Mouse (Mus musculus) T-cell, adult 66 days (primary cell): ENCODE measurements around the gene Lss. TPM values are rescaled to one million over a fixed set of nuclear protein-coding genes. Genes with fewer than 3 reads are reported as not detected.

ENCODE experiments used
- total RNA-seq, 2 experiments: library from RNA; stranded (reverse); gene quantifications; 3 replicates in 1 of 2; 4 replicates in 1 of 2; pipeline ENCODE4 v1.2.4; 2023

Lss gene
- total RNA-seq = 10 to 100 TPM; 33.6 to 41.8 TPM

DNA sequence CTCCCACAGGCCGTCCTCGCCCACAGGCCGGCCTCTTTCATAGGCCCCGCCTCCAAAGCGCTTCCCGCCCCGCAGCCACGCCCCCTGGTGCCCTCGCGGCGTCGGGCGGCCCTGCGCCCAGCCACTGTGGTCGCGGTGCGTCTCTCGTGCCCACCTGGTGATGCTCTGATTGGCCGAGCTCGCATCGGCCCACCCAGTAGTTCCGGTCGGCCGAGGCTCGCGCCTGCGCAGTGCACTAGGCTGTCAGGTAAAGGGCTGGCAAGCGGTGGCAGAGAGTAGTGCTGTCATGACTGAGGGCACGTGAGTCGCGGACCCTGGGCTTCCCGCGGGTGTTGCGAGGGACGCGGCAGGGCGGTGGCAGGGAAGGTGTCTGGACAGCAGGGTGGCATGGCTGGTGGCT, at the start of gene Lss:
Gene Lss (plus strand): TSS at position 214 of the 400 bp plus-strand sequence.

DNA sequence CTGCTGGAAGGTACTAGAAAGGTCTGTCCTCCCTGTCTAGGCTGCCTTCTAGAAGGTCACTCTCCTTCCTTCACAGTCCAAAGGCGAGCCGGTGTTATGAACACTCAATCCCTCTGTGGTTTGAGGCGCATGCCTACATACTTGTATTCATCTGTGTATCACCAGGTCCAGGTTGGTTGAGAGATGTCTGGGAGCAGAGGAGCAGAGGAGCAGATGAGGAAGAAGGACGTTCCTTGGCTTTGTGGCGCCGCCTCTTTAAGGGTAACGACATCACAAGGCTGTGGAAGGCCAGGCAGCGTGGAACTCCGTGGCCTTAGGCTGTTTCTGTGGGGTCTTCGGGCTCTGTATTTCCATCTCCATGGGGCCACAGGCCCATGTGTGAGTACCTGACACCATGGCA, 30.6 kb downstream of the Lss start, which contains the start of gene Spatc1l:
Gene Spatc1l (plus strand): TSS at position 301 of the 400 bp plus-strand sequence.

DNA sequence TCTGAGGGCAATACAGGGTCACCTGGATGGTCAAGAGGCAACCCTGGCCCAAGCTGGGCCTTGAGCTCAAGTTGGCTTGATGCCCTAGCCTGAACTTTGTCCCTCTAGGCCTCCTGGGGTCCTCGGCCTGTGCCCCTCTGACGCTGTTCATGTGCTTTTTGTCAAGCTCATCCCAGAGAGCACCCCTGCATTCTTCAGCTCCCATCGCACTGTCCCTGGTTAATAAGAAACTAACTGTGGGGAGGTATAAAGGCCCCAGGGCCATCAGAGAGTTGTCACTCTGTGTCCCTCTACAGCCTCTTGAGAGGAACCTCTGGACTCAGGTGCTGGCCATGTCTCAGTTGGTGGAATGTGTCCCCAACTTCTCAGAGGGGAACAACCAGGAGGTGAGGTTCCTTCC, 44.0 kb downstream of the Lss start, which contains the start of gene Ftcd:
Gene Ftcd (plus strand): TSS at position 275 of the 400 bp plus-strand sequence.

Other genes with a start within 250 kb of the Lss start
- 1 to 10 TPM; 4.7 to 5.5 TPM for gene Dip2a, start 186.3 kb upstream of the Lss start, total RNA-seq
- gene AC141477.1, start 91.1 kb upstream of the Lss start, total RNA-seq = 10 to 100 TPM; 19.6 to 29.2 TPM
- 10 to 100 TPM; 68.2 to 73.3 TPM for gene Pcnt, start 88.8 kb upstream of the Lss start, total RNA-seq
- not detected for gene 2610028H24Rik, start 82.5 kb upstream of the Lss start, total RNA-seq
- 10 to 100 TPM; 66.1 to 75.6 TPM for gene Mcm3ap, start 62.7 kb upstream of the Lss start, total RNA-seq
- gene Ybey, start 62.5 kb upstream of the Lss start, total RNA-seq = 1 to 10 TPM; 1.5 to 1.9 TPM
- 1 to 10 TPM in 1 of 2 experiments, not detected in 1; 1.3 TPM for gene Spatc1l, start 30.7 kb downstream of the Lss start, total RNA-seq
- gene Ftcd, start 44.1 kb downstream of the Lss start, total RNA-seq = not detected
- gene Col6a2, start 92.0 kb downstream of the Lss start, total RNA-seq = not detected
- not detected for gene Col6a1, start 194.6 kb downstream of the Lss start, total RNA-seq